Mouse (Mus musculus): Measurements from ENCODE around the gene Kcnh1. TPM values are rescaled to one million over a fixed set of nuclear protein-coding genes. Genes with fewer than 3 reads are reported as not detected.

Kcnh1 gene
- total and polyA plus RNA-seq, 2 experiments from 2014 or later, result 2.9 to 5.9 TPM

DNA sequence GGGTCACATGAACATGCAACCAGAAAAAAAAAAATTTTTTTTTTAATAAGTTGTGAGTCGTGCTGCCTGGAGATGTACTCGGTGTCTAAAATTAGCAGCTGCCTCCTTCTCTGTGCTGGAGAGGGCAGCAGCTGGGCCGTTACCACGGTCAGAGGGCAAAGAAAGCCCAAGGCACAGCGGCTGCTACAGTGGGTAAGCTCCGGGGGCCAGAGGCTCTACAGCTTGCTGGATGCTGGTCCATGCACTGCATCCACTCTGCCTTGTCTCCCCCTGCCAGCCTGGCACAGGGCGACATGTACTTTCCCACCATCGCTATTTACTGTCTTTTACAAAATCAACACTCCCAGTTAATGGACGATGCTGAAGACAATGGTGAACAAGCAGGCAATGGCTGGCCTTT lies 353.5 kb downstream of the Kcnh1 start:
- Histone ChIP-seq H3K4me2 (ENCODE audit: low read depth, low read length, poor library complexity, severe bottlenecking) (no peak overlapping the region), H3K4me1 (ENCODE audit: insufficient read depth, low read length) (0 out of 2 replicates have a peak, but pooled peaks cover 2% of the 10 kb centered on the region), H3K36me3 (ENCODE audit: insufficient read depth, low read length) (no peaks in the 10 kb centered on the region), H3K4me3 (ENCODE audit: low read depth, low read length) (no peak overlapping the region), H3K27ac (ENCODE audit: low read depth, low read length) (no peak overlapping the region), H3K9me3 (ENCODE audit: low read length) (no peaks in the 10 kb centered on the region), H3K27me3 (ENCODE audit: insufficient read depth, low read length) (no peaks in the 10 kb centered on the region), H3K9ac (replicated peaks; ENCODE audit: low read length, poor library complexity, severe bottlenecking) (no peak overlapping the region)
- DNase-seq (ENCODE audit: low spot score) (no peak), ATAC-seq (ENCODE audit: low FRiP score) (no peak)
- WGBS, result 59% methylated on average over 9 of the region's 9 CpGs
- no peak for TF ChIP-seq CTCF (IDR thresholded peaks at IDR 0.05)

DNA sequence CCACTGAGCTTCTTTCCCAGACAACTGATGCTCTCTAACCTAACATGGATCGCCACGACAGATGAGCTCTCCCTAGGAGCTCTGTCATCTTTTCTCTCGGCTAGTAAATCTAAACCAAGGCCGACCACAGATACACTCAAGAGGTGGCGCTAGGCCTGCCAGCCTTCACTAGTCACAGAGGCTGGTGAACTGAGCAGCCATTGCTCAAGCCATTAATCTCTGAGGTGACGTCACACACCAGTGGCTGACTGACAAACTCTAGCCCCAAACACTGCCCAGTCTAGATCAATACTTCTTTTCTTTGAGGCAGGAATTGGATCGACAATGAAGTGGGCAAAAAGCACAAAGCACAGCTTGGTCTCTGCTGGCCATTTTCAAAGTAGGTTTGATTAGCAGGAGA lies 354.3 kb downstream of the Kcnh1 start:
- WGBS, result 46% methylated on average over 7 of the region's 7 CpGs
- H3K9ac ChIP-seq (replicated peaks; ENCODE audit: low read length, poor library complexity, severe bottlenecking), result no peak overlapping the region
- no peak overlapping the region for H3K27ac ChIP-seq (ENCODE audit: low read depth, low read length)
- no peak for DNase-seq (ENCODE audit: low spot score)
- H3K9me3 ChIP-seq (ENCODE audit: low read length), result no peaks in the 10 kb centered on the region
- H3K4me3 ChIP-seq (ENCODE audit: low read depth, low read length), result no peak overlapping the region
- H3K4me2 ChIP-seq (ENCODE audit: low read depth, low read length, poor library complexity, severe bottlenecking), result no peak overlapping the region
- H3K27me3 ChIP-seq (ENCODE audit: insufficient read depth, low read length), result no peaks in the 10 kb centered on the region
- no peak for ATAC-seq (ENCODE audit: low FRiP score)
- 0 out of 2 replicates have a peak, but pooled peaks cover 2% of the 10 kb centered on the region for H3K4me1 ChIP-seq (ENCODE audit: insufficient read depth, low read length)
- no peaks in the 10 kb centered on the region for H3K36me3 ChIP-seq (ENCODE audit: insufficient read depth, low read length)
- no peak for TF ChIP-seq CTCF (IDR thresholded peaks at IDR 0.05)

DNA sequence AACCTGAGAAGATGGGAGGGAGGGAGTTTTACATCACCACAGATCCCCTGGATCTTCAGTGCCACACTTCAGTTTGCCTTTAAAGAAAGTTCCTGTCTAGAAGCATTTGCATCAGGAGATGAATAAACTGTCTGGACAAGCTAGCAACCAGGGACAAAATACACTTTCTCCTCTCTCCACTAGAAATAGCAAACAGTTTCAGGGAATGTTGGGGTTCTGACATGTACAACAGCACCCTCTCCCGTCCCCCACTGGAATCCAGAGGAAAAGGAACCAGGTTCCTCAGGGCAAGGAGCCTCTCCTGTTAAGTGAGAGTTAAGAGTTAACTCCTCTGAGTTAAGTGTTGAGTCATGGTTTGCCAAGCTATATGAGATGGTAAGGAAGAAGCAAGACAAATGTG lies 356.3 kb downstream of the Kcnh1 start:
- no peak for DNase-seq (ENCODE audit: low spot score)
- Histone ChIP-seq H3K27ac (ENCODE audit: low read depth, low read length) (no peak overlapping the region), H3K27me3 (ENCODE audit: insufficient read depth, low read length) (no peaks in the 10 kb centered on the region), H3K4me2 (ENCODE audit: low read depth, low read length, poor library complexity, severe bottlenecking) (no peak overlapping the region), H3K9ac (replicated peaks; ENCODE audit: low read length, poor library complexity, severe bottlenecking) (no peak overlapping the region), H3K4me1 (ENCODE audit: insufficient read depth, low read length) (0 out of 2 replicates have a peak, but pooled peaks cover 2% of the 10 kb centered on the region), H3K4me3 (ENCODE audit: low read depth, low read length) (no peak overlapping the region), H3K9me3 (ENCODE audit: low read length) (no peaks in the 10 kb centered on the region), H3K36me3 (ENCODE audit: insufficient read depth, low read length) (no peaks in the 10 kb centered on the region)
- TF ChIP-seq CTCF (IDR thresholded peaks at IDR 0.05), result peak; percentile 73
- WGBS, result 29% methylated on average over 1 of the region's 1 CpGs
- ATAC-seq (ENCODE audit: low FRiP score), result no peak

DNA sequence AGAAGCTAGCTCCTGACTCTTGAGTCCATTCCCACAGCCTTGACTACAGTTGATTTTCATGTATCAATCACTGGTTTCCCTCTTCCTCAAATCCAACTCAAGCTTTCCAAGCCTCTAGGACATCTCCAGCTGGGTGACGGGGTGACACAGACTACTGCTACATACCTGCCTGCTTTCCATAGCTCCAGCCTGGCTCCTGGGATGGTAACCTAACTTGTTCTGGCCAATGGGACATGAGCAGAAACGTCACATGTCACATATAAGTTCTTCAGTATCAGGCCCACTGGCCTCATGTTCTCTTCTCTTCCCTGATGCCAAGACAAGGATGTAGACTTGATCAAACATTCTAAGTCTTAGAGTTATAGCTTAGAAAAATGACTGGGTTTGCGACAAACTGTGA lies 360.0 kb downstream of the Kcnh1 start:
- H3K27ac ChIP-seq (ENCODE audit: low read depth, low read length), result no peak overlapping the region
- no peaks in the 10 kb centered on the region for H3K9me3 ChIP-seq (ENCODE audit: low read length)
- 92% methylated on average over 3 of the region's 3 CpGs for WGBS
- no peak overlapping the region for H3K4me2 ChIP-seq (ENCODE audit: low read depth, low read length, poor library complexity, severe bottlenecking)
- H3K9ac ChIP-seq (replicated peaks; ENCODE audit: low read length, poor library complexity, severe bottlenecking), result no peak overlapping the region
- H3K4me3 ChIP-seq (ENCODE audit: low read depth, low read length), result no peak overlapping the region
- H3K36me3 ChIP-seq (ENCODE audit: insufficient read depth, low read length), result no peaks in the 10 kb centered on the region
- TF ChIP-seq CTCF (IDR thresholded peaks at IDR 0.05), result no peak
- ATAC-seq (ENCODE audit: low FRiP score) (no peak), DNase-seq (ENCODE audit: low spot score) (no peak)
- H3K4me1 ChIP-seq (ENCODE audit: insufficient read depth, low read length), result no peaks in the 10 kb centered on the region
- no peaks in the 10 kb centered on the region for H3K27me3 ChIP-seq (ENCODE audit: insufficient read depth, low read length)

DNA sequence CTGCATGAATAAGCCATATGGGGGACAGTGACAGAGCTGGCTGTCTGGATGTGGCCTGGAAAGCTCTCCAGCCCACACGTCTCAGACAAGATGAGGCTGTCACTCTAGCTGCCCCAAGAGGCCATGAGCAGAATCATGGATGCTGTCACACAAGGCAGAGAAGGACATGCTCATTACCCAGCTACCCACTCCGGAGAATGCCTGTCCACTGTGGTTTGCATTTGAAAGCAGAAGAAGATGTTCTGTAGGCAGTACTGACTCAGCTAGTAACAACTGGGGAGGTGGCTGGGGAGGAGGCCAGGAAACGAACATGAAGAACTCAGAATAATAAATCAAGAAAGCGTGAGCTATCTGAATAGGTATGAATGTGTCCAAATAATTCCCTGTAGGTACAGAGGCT lies 364.9 kb downstream of the Kcnh1 start:
- Histone ChIP-seq H3K9ac (replicated peaks; ENCODE audit: low read length, poor library complexity, severe bottlenecking) (no peak overlapping the region), H3K4me1 (ENCODE audit: insufficient read depth, low read length) (0 out of 2 replicates have a peak, but pooled peaks cover 3% of the 10 kb centered on the region), H3K4me3 (ENCODE audit: low read depth, low read length) (no peak overlapping the region), H3K27me3 (ENCODE audit: insufficient read depth, low read length) (no peaks in the 10 kb centered on the region), H3K9me3 (ENCODE audit: low read length) (no peaks in the 10 kb centered on the region), H3K4me2 (ENCODE audit: low read depth, low read length, poor library complexity, severe bottlenecking) (no peak overlapping the region), H3K27ac (ENCODE audit: low read depth, low read length) (no peak overlapping the region), H3K36me3 (ENCODE audit: insufficient read depth, low read length) (no peaks in the 10 kb centered on the region)
- no peak for ATAC-seq (ENCODE audit: low FRiP score)
- no peak for TF ChIP-seq CTCF (IDR thresholded peaks at IDR 0.05)
- DNase-seq (ENCODE audit: low spot score), result no peak
- WGBS, result 54% methylated on average over 4 of the region's 4 CpGs

DNA sequence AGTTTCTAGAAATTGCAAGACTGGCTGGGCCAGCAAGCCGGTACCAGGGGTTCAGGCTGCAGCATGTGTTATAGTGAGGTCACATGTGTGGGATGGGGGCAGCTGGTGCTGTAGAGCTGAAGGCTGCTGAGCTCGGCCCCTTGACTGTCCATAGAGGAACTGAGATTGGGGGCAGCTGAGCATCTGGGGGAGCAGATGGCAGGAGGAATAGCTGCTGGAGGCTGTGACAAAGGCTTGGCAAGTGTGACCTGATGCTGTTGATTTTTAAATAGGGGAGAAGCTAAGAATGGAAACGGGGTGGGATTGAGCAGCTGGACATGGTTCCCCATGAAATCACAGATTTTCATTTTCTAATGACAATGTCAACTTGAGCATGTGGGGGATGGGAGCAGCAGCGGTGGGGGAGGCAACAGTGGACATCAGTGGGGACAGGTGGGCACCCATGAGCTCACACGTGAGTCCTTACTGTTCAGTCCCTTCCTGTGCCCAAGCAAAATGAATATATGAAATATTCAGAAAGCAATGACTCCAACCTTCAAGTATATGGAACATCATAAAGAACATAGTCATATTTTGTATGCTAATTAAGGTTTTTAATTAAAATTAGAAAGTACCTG lies 367.5 kb downstream of the Kcnh1 start:
- TF ChIP-seq CTCF (IDR thresholded peaks at IDR 0.05), result no peak
- no peaks in the 10 kb centered on the region for H3K27me3 ChIP-seq (ENCODE audit: insufficient read depth, low read length)
- H3K9ac ChIP-seq (replicated peaks; ENCODE audit: low read length, poor library complexity, severe bottlenecking), result no peak overlapping the region
- no peak overlapping the region for H3K27ac ChIP-seq (ENCODE audit: low read depth, low read length)
- peak; percentile 73 for DNase-seq (ENCODE audit: low spot score)
- H3K4me1 ChIP-seq (ENCODE audit: insufficient read depth, low read length), result 0 out of 2 replicates have a peak, but pooled peaks cover 3% of the 10 kb centered on the region
- H3K4me2 ChIP-seq (ENCODE audit: low read depth, low read length, poor library complexity, severe bottlenecking), result no peak overlapping the region
- peak; percentile 54; the same call in 1 of the 2 replicates for ATAC-seq (ENCODE audit: low FRiP score)
- H3K4me3 ChIP-seq (ENCODE audit: low read depth, low read length), result no peak overlapping the region
- H3K36me3 ChIP-seq (ENCODE audit: insufficient read depth, low read length), result no peaks in the 10 kb centered on the region
- 39% methylated on average over 5 of the region's 5 CpGs for WGBS
- H3K9me3 ChIP-seq (ENCODE audit: low read length), result no peaks in the 10 kb centered on the region
